Mouse (Mus musculus) cerebellum, postnatal 14 days (tissue): ENCODE results near the gene Tmem178.
A peak's percentile ranks its signal among the peaks of the same experiment; 100 is the strongest.

Experiments
- DNase-seq, 2 experiments: peaks; one replicate each; pipeline ENCODE4 v3.0.0; 2021; ENCODE audit warnings: mixed read lengths in 2 of 2

Tmem178 gene

DNA sequence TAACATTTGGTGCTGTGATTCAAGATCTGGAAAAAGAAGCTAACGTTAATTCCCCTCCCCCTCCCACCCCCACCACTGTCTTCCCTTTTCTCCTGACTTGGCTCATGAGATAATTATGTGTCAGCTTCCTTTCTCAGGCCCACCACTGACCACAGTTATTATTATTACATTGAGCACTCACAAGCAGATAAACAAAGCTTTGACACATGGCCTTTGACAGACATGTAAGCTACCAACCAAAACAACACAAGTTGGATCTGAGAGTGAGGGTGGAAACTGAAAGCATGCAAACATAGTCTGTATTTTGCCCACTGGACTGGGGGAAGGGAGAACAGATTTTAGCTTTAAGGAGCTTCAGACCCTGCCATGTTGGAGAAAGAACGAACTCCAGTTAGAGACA is 52.8 kb downstream of the Tmem178 start:
- no peak for DNase-seq

DNA sequence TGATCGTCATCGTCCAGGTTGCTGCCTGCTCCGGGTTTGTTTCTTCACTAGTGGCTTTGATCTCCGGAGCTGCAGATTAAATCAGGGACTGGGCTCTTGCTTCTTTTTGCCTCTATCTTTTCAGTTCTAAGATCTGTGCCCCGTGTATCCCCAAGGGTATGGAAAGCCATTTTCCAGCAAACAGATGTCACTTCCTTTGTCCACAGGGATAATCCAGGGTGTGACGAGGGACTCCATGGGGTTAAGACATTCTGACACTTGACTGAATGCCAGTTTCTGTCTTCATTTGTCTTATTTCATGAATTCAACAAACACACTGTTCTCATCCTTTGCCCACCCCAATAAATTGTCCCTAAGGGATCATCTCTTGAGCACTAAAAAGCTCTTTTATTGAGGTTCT is 54.5 kb downstream of the Tmem178 start:
- DNase-seq = no peak

DNA sequence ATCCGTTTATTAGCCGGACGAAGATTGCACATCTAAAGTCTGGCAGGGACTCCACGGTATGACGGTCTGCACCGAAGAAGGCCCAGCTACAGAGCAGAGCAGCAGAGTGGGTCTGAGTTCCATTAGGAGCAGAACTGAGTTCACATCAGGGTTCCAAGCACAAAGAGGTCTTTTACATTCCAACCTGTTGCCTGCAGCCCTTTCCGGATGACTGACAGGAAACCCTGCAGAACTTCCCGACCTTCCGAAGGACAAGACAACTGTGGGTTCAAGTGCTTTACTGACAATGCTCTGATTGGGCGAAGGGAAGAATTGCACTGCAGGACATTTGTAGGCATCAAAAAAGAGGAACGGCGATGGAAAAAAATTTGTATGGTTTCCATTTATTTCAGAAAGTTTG is 56.6 kb downstream of the Tmem178 start:
- no peak for DNase-seq

DNA sequence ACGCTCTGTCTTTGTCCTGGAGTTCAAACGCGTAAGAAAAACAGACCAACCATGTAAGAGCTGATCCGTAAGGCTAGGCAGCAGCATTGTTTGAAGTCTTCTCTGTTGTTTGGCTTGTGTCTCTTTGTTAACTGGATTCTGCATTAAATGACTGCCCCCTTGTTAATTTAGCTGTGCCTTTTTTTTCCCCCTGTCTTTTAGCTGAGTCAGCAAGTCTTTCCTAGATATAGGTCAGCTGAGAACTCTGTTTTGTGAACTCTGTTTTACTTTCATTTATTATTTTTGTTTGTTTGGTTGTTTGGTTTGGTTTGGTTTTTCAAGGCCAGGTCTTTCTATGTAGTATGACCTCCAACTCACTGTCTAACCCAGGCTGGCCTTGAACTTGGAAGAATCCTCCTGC is 57.2 kb downstream of the Tmem178 start:
- DNase-seq = no peak

DNA sequence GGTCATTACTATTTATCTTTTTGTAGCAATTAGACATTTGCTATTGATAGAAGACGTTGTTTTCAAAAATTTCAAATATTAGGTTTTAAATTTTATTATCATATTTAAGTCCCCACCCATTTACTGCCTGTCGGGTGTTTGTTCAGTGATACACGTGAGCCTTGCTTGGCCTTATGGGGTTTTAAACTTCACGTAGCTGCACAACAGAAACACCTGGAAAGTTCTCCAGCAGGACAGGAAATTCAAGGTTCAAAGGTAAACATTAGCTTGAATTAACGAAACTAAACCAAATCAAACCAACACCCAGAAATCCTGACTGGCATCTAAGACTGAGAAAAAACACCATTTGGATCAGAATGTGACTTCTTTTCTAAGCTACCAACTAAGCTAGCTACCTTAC is 57.7 kb downstream of the Tmem178 start:
- no peak for DNase-seq

DNA sequence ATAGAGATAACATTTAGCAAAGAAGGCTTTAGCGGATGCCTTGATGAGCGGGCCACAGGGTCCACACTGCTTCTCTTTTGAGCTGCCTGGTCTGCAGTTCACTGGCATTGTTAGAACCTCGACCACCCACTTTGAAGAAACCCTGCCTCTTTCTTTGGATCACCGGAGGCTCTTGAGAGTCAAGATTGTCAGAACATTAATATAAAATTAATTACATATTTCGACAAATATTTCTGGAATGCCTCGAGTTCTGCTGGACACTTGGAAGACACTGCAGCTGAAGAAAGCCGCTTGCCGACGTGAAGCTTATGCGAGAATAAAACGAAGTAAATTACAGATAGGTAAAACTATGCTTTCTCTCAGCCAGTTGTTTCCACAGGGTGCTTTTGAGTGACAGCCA is 60.0 kb downstream of the Tmem178 start:
- no peak for DNase-seq

DNA sequence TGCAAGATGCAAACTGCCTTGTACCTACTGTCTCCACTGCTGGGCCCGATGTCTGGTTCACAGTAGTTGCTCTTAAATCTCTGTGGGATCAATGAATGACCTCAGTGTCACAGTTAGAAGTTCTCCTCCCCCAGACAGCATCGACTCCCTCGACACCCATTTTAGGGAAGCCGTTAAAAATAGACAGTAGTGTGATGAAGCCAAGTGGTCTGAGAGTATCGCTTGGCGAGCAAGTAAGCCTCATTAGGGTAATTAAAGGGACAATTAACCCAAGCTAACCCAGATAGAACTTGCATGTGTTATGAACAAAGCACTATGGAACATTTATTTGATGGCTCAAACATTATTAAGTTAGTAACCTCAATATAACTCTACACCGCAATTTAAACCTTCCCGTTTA is 60.9 kb downstream of the Tmem178 start:
- DNase-seq = no peak

DNA sequence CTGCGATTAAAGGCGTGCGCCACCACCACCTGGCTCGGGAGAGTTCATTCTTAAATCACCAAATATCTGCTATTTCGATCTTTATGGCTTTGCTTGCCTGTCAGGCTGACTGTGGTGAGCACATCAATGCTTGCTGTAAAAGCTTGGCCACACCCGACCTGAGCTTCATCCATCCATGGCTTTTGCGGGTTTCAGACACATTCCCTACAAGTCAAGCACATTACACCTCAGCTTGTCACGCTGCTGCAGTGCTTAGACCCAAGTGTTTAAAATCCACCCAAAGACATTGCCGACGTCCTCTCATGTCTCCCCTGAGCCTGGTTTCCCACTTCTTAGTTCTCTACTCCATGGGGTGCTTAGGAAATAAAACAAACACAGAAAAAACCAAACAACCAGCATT is 64.7 kb downstream of the Tmem178 start:
- DNase-seq = no peak

DNA sequence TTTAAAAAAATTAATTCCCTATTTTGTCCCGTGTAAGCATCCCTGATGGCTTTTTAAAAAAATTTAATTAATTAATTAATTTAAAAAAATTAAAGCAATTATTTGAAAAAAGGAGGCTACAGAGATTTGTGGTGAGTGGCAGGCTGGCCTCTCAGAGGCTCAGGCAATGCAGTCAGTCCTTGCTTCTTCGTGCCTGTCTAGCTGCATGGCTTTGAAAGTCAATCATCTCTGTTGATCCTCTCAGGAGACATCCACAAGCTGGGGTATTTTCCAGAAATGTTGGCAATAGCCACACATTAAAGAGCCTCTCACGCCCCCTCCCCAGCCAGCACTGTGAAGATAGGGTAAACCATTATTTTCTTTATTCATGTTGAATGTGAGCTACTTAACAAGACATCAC is 65.8 kb downstream of the Tmem178 start:
- DNase-seq = no peak

DNA sequence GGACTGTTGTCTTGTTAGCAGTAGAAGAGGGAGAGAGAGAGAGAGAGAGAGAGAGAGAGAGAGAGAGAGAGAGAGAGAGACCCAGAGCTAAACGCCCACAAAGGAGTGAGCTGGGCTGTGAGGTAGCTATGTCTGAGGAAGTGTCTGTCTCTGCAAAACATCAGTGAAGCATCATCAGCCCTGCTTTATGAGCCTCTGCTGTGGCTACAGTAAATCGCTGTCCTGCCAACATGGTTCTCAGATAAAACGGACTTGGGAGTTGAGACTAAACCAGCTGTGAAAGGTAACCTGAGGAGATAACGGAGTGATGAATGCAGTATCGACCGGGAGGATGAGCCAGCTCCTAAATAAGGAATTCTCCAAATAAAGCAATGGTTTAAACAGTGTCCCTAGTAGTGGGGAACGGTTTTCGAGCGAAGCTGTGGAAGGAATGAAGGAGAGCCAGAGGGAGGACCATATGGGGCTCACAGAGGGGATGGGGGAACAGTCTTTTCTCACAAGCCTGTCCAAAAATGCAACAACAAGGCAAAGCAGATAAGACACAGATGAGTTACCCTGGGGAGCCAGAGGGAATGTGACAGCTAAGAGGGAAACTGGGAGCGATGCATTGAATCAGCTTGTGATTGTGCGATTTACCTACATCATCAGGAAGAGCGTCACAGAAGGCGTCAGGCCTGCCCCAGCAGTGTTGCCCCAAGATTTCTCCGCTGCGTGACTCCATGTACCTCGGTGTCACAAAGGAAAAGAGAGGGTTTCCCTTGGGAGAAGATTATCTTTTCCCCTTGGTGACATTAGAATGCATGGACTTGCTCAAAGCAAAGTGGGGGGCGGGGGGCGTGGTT is 66.6 kb downstream of the Tmem178 start:
- DNase-seq = no peak

DNA sequence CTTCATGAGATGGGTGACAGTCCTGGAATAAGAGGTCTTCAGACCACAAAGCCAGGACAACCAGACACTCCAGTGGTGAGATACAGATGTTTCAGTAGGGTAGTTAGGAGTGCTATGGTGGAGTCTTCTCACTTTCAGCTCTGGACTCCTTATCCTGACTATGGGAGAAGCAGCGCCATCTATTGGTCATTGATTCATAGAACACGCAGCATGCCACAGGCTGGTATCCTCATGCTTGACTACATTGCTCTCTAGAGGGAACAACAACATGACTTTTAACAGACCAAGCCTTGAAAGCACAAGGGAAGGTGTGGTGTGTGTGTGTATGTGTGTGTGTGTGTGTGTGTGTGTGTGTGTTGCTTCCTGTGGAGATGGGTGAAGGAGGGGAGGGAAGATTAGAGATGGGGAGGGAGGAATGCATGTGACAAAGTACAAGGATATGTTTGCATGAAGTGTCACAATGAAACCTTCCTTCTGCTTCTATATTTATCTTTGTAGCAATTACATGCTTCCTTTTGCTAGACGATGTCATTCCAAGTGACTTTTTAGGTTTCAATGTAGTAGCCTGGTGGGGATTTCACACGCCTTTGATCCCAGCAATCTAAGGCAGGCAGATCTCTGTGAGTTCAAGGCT is 71.5 kb downstream of the Tmem178 start:
- DNase-seq = peak; percentile 73 to 78

DNA sequence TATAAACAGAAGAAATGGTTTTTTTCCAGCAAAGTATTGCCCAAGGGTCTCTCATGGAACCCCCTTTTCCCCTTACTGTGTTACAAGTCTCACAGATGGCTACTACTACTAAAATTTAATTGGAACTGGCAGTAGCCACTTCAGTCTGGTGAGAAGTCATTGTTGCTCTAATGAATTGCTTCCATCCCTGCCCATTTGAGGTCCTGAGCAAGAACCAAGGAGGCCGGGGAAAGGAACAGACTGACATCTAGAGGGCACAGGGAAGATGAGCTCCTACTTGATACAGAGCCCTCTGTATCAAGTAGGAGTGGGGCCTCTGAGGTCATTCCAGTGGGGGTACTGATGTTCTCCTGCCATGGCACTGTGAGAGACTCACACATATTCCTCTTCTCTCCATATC is 72.7 kb downstream of the Tmem178 start:
- DNase-seq = peak; percentile 61 to 66

DNA sequence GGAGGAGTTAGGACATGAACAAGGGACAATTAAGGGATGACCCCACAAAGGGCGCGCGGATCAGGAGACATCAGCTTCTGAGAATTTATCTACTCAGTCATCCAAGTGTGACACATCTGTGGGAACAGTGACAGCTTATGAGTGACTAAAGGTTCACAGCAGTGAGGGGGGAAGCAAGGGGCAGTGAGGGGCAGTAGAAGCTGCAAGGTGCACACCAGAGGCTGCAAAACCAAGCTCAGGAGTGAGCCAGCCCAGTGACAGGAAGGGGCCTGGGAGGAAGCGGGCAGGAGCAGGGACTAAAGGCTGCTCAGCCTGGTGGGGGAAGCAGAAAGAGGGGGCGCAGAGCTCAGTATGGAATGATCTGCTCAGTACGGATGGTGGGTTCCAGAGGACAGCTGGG is 82.9 kb downstream of the Tmem178 start:
- DNase-seq = no peak

DNA sequence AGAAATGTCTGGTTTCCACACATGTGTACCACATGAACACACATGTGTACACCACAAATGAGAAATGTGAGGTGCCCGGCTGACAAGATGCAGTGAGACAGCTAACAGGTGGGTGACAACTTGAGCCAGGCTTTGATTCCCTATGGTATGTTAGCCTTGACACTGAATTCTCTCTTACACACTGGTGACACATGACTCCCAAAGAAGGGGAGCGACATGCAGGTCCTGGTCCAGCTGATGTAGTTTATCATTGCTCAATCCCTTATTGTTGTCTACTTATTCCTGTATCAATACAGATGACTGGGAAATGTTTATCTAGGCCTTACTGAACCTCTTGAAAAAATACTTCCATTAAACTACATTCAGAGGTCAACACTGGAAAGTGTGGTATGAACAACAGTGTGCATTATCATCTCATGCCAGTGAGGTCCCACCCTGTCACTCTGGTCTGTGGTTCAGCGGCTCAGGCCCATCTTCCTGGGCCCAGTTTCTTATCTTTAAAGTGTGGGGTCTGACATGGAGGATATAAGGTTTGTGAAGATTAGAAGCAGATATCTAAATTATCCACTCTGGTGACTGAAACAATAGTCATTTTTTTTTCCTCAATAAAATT is 87.5 kb downstream of the Tmem178 start:
- no peak for DNase-seq

DNA sequence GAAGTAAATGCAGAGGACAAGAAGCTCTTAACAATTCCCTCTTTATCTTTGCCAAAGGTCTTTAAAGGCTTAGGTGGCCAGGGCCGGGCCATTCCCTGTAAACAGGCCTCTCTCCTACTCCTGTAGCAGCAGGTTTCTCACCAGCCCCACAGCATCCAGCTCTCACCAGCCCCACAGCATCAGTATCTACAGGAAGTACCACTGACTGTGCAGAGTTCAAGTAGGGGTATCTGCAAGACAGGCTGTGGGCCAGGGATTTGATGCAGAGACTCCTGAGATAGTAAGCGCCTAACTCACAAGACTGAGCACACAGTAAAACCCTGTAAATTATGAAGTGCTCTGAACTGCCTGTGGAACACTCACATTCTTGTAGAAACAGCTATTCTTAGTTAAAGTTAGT is 88.5 kb downstream of the Tmem178 start:
- DNase-seq = no peak

DNA sequence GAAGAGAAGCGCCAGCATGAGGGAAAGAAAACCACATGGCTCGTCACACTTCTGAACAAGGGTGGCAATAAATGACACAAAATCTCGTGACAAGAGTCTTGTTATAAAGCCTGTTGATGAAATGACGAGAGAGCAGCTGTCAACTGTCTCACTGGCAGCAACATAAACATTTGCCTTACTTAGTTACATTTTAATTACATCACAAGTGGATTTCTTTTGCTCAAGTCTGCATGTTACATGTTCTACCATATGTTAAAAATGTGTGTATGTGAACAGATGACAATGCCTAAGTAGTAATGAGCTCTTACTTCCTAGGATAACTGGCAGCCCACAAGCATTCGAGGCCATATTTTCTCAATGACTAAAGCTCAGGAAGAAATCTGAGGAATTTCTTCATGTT is 90.9 kb downstream of the Tmem178 start:
- DNase-seq = no peak

DNA sequence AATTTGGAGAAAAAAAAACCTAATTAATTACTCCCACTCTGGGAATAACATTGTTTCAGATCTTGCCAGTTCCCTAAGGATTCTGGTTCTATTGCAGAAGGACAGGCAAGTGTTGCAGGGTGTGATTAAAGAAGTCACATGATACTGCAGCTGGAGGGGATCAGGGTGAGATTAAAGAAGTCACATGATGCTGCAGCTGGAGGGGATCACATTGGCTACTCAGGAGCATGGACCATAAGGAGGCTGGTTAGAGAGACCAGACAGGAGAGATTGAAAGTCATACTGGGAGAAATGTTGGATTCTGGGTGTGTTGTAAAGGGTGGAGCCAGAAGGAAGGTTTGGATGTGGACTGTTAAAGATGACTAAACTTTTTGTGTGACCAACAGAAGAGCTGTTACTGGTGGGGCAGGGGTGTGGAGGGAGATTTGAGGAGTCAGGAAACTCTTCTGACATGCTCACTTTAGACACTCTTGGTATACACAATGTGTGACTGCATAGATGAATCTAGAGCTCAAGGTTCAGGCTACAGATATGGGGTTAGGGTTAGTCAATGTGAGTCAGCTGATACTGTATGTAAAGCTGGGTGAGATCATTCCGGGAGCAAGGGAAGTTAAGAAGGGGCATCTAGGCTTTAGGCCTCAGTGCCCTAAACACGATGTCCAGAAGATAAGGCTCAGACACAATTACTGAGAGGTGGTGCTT is 94.4 kb downstream of the Tmem178 start:
- no peak for DNase-seq

DNA sequence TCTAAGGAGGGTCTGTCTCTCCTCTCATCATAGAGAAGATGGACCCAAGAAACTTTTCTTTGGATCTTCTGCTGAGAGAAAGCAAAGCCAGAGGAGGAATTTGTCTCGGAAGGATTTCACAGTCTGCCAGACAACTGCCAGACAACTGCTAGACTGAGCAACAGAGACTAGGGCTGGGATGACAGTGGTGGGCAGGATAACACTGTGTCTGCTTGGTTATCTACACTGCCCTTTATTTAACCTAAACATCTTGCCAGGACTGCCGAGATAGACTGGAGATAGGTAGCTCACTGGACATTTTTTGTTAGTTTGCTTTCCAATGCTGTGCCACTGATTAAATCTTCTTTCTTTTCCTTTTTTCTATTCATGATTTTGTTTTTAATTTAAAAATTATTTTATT is 97.2 kb downstream of the Tmem178 start:
- no peak for DNase-seq

DNA sequence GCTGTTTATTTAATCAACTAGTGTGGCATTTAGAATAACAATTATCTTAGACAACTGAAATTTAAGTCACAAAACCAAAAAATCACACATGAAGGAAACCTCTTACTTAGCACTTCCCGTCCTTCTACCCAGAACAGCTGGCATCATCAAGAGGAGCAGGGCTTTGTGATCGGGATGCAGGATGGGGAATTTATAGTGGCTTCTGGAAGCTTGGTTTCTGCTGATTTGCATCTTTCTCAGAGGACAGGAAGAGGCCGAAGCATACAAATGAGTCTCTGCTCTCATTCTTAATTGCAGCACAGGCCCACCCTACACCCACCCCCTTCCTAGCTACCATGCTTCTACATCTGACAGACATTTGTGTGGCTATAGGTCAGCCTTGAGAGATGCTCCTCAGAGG is 99.9 kb downstream of the Tmem178 start:
- DNase-seq = no peak

DNA sequence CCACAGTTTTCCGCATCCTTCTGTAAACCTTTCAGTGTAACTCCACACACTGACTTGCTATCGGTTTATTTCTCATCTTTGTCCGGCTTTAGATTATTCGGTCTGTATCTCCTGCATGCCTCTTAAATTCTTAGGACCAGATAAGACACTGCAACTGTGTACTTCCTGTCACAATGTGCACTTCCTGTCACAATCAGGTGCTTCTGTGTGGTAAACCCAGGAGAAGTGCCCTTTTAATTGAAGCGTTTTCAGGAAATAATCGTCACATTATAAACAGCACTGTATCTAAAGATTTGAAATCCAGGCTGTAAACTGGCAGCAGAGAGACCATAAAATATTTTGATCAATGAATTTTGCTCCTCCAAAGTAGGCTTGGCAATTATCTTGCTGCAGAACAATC is 100.7 kb downstream of the Tmem178 start:
- DNase-seq = no peak

DNA sequence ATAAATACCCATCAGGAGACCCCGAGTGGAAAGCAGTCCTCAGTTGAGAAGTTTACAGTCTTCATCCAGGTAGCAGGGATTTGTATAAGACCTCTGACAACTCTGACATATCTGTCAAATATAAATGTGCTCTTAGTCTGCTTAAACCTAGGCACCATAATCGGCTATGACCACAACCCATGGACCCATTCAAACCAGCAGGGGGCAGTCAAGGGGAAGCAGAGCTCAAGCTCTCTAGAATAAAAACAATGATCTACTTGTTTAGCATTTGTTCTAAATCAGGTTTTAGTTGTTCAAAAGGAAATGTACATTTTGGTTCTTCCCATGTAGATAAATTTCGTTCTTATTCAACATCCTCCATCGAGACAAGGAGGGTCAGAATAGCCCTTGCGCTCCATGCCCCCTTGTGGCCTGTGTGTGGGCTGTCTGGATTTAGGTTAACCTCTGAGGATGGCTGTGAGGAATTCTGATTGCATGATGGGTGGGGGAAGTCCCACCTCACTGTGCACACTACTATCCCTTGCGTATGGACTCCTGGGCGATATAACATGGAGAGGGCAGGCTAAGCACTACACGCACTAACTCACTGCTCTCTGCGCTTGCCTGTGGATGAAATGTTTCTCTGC is 101.2 kb downstream of the Tmem178 start:
- DNase-seq = peak; percentile 17 to 45

DNA sequence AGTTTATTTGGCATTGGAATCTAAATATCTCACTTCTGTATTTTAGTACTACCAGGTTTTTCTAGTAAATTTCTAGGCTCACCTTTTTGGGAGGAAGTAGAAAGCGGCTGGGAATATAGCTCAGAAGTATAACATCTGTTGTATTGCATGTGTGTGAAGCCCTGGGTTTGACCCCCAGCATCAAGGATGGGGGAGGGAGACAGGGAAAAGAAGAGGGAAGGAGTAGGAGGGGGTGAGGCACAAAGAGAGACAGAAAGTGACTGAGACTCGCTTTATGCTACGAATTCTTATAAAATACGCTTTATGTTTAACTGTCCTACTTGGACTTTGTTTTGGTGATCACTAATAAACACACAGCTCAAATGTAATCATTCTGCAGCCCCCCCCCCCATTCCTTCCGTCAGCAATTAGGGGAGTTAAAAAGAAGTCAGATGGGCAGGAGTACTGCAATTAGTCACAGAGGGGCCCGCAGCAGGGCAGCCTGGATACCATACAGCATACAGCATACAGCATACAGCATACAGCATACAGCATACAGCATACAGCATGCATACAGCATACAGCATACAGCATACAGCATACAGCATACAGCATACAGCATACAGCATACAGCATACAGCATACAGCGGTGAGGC is 103.6 kb downstream of the Tmem178 start:
- DNase-seq = no peak
